Mouse (Mus musculus): ENCODE results near the gene Ankrd65.
"Not testable (repeated sequence)": the region's sequence is repeated elsewhere in the genome, so short reads cannot be mapped to it uniquely, and the experiment has no call there.

Ankrd65 gene

GRCm38 (mm10) chr4:155775855-155776254, 14.4 kb upstream of the Ankrd65 start:
- DNase-seq: no peak

- peak; percentile 38 for DNase-seq
Observed at GRCm38 (mm10) chr4:155776704-155777335, 13.4 kb upstream of the Ankrd65 start.

GRCm38 (mm10) chr4:155777816-155778215, 12.4 kb upstream of the Ankrd65 start:
- no peak for DNase-seq

GRCm38 (mm10) chr4:155779498-155779897, 10.7 kb upstream of the Ankrd65 start:
- no peak for DNase-seq

- peak; percentile 43 for DNase-seq
Observed at GRCm38 (mm10) chr4:155780895-155781294, 9.3 kb upstream of the Ankrd65 start.

- DNase-seq: no peak
Observed at GRCm38 (mm10) chr4:155783486-155784080, 6.7 kb upstream of the Ankrd65 start.

- peak; percentile 90 for DNase-seq
Observed at GRCm38 (mm10) chr4:155784081-155784701, 6.0 kb upstream of the Ankrd65 start.

- no peak for DNase-seq
Observed at GRCm38 (mm10) chr4:155785246-155785645, 5.0 kb upstream of the Ankrd65 start.

- DNase-seq: no peak
Observed at GRCm38 (mm10) chr4:155785819-155786218, 4.4 kb upstream of the Ankrd65 start, which contains the start of gene Tmem88b. Gene Tmem88b, minus strand, starts transcription at chr4:155785874.

GRCm38 (mm10) chr4:155788300-155788699, 1.9 kb upstream of the Ankrd65 start:
- no peak for DNase-seq

GRCm38 (mm10) chr4:155788833-155789232, 1.4 kb upstream of the Ankrd65 start:
- not testable (repeated sequence) for DNase-seq

GRCm38 (mm10) chr4:155790650-155791161, 467 bp downstream of the Ankrd65 start:
- no peak for DNase-seq

- no peak for DNase-seq
Observed at GRCm38 (mm10) chr4:155791240-155791933, 1.1 kb downstream of the Ankrd65 start.

GRCm38 (mm10) chr4:155793730-155794129, 3.5 kb downstream of the Ankrd65 start:
- DNase-seq: no peak

- no peak for DNase-seq
Observed at GRCm38 (mm10) chr4:155802075-155802474, 11.8 kb downstream of the Ankrd65 start.

- DNase-seq: peak; percentile 48
Observed at GRCm38 (mm10) chr4:155802741-155803339, 12.6 kb downstream of the Ankrd65 start, which contains the start of gene Mrpl20. Gene Mrpl20, plus strand, starts transcription at chr4:155802878.

- peak; percentile 95 for DNase-seq
Observed at GRCm38 (mm10) chr4:155803340-155804041, 13.3 kb downstream of the Ankrd65 start.

- DNase-seq: no peak
Observed at GRCm38 (mm10) chr4:155807841-155808240, 17.6 kb downstream of the Ankrd65 start.

- DNase-seq: peak; percentile 98
Observed at GRCm38 (mm10) chr4:155811929-155812664, 21.9 kb downstream of the Ankrd65 start, which contains the start of gene Ccnl2. Gene Ccnl2, plus strand, starts transcription at chr4:155812489.

- peak; percentile 60 for DNase-seq
Observed at GRCm38 (mm10) chr4:155812665-155813181, 22.5 kb downstream of the Ankrd65 start.

- no peak for DNase-seq
Observed at GRCm38 (mm10) chr4:155817533-155817932, 27.3 kb downstream of the Ankrd65 start.

Measured in embryo, embryonic 11 days (tissue).